Mouse (Mus musculus) hindbrain, embryonic 11.5 days (tissue): ENCODE measurements around the gene Wwox. TPM values are rescaled to one million over a fixed set of nuclear protein-coding genes. Genes with fewer than 3 reads are reported as not detected.

ENCODE experiments used
- ATAC-seq: fragments of 200-750 bp; cut with Nextera tagmentation; 2 replicates; pipeline ENCODE4 v1.8.0; 2017; ENCODE audit warnings: mild to moderate bottlenecking, moderate TSS enrichment, moderate library complexity; ENCODE audit not compliant: low FRiP score
- DNase-seq: peaks from one replicate; pipeline ENCODE4 v3.0.0-alpha.2; 2015; ENCODE audit warnings: low spot score
- H3K27ac ChIP-seq: fragments of 300-500 bp; sonication (generic); 2 replicates; pipeline ENCODE4 v1.5.1; 2014; ENCODE audit warnings: mild to moderate bottlenecking, low read depth, low read length
- H3K27me3 ChIP-seq: fragments of 300-500 bp; sonication (generic); 2 replicates; pipeline ENCODE4 v1.6.1; 2014; ENCODE audit warnings: mild to moderate bottlenecking, low read length, moderate library complexity, mixed read lengths; ENCODE audit not compliant: control insufficient read depth, insufficient read depth
- H3K36me3 ChIP-seq: fragments of 300-500 bp; sonication (generic); 2 replicates; pipeline ENCODE4 v1.6.1; 2014; ENCODE audit warnings: mild to moderate bottlenecking, low read length, moderate library complexity, mixed read lengths; ENCODE audit not compliant: control insufficient read depth, insufficient read depth
- H3K4me1 ChIP-seq: fragments of 300-500 bp; sonication (generic); replicated peaks from 2 replicates; pipeline ENCODE4 v1.6.1; 2014; ENCODE audit warnings: low read length, mixed read lengths; ENCODE audit not compliant: control insufficient read depth, insufficient read depth
- H3K4me2 ChIP-seq: fragments of 300-500 bp; sonication (generic); replicated peaks from 2 replicates; pipeline ENCODE4 v1.6.1; 2014; ENCODE audit warnings: mild to moderate bottlenecking, low read depth, low read length
- H3K4me3 ChIP-seq: fragments of 300-500 bp; sonication (generic); 2 replicates; pipeline ENCODE4 v1.5.1; 2014; ENCODE audit warnings: low read depth, low read length
- H3K9ac ChIP-seq: fragments of 300-500 bp; sonication (generic); 2 replicates; pipeline ENCODE4 v1.6.1; 2014; ENCODE audit warnings: low read depth, low read length
- H3K9me3 ChIP-seq: fragments of 300-500 bp; sonication (generic); 2 replicates; pipeline ENCODE4 v1.6.1; 2016; ENCODE audit warnings: low read length; ENCODE audit not compliant: control insufficient read depth
- WGBS: fragments of 180-500 bp; shearing (Covaris S2); extraction: QIAGEN DNeasy Blood & Tissue Kit; methylation state at CpG from one replicate; pipeline ENCODE4 v1.1.7; 2014; 5-methylcytosine and 5-hydroxymethylcytosine counted together
- polyA plus RNA-seq: library from polyadenylated mRNA; unstranded; fragments of >200 nt; fragmentation: Nextera tagmentation; extraction: Ambion mirVana; gene quantifications from 2 replicates; pipeline ENCODE4 v1.2.1, GENCODE M21; 2014

The Wwox gene
- polyA plus RNA-seq, 1 experiment from 2014 or later: 14.1 TPM

DNA sequence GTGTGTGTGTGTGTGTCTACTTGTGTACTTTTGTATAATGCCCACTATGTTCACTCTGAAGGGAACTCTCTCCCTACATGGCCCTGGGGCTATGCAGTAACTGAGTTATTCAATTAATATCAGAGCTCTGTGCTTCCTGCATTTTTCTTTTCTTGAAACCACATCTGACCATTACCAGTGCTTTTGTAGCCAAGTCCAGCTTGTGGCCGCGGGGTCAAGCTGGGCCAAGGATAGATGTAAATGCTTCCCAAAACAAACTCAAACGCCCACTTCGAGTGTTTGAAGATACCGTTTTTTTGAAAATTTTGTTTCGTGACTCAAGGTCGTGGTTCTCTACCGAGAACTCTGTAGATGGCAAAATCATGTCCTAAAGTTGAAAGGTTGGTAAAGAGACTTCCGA is 337.2 kb downstream of the Wwox start:
- H3K9ac ChIP-seq: no peak overlapping the region
- H3K27ac ChIP-seq: no peak overlapping the region
- no peaks in the 10 kb centered on the region for H3K9me3 ChIP-seq
- DNase-seq (no peak), ATAC-seq (no peak)
- no peak overlapping the region for H3K4me3 ChIP-seq
- no peaks in the 10 kb centered on the region for H3K27me3 ChIP-seq
- H3K4me2 ChIP-seq: no peak overlapping the region
- WGBS: 92% methylated on average over 9 of the region's 9 CpGs
- H3K4me1 ChIP-seq: no peaks in the 10 kb centered on the region
- H3K36me3 ChIP-seq: no peaks in the 10 kb centered on the region

DNA sequence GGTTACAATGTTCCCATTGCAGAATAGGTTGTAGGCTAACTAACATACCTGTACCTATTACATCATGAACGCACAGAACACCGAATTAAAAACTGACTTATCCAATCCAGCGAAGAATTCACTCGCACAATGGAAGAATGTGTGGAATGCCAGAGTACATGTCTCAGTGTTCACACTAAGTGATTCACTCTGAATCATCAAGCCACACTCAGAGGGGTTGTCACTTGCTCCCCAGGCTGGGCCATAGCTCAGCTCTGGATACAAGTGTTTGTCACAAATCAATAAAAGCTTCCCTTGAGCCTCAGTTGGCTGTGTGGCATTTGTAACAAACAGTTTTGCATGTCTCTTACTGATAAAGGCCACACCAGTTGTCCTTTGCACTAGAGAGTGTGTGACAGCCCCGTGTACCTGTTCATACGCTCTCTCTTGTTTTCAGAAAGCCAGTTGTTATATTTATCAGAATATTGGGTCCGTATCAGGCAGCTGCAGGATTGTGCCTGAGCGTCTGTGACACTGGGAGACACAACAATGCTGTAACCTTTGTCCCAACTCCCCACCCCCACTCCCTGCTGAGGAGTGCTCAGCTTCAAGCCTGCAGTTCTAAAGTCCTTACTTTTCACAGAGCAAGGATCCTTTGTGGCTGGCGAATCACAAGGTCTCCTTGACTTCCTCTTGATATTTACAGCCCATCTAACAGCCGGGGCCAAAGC is 338.0 kb downstream of the Wwox start:
- no peaks in the 10 kb centered on the region for H3K4me1 ChIP-seq
- no peaks in the 10 kb centered on the region for H3K9me3 ChIP-seq
- no peak overlapping the region for H3K4me3 ChIP-seq
- H3K27me3 ChIP-seq: no peaks in the 10 kb centered on the region
- no peak overlapping the region for H3K9ac ChIP-seq
- WGBS: 60% methylated on average over 10 of the region's 10 CpGs
- no peak overlapping the region for H3K4me2 ChIP-seq
- DNase-seq (no peak), ATAC-seq (no peak)
- no peak overlapping the region for H3K27ac ChIP-seq
- H3K36me3 ChIP-seq: no peaks in the 10 kb centered on the region

DNA sequence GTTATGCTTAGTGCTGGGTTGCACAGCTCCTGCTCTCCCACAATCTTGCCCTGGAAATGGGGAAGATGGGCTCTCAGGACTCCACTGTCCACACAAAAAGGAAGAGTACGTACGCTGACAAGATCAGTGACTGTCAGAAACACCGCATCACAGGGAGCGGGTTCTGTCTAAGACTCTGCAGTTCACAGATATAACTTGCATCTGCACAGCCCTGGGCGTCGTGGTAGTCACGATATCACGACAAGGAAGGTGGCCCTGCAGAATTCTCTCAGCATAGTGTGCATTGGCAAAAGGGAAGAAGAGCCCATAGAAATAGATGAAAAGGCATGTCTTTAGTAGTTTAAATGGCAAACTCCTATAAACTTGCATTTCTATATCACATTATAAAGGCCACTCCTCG is 339.5 kb downstream of the Wwox start:
- ATAC-seq (no peak), DNase-seq (no peak)
- Histone ChIP-seq H3K9me3 (no peaks in the 10 kb centered on the region), H3K27ac (no peak overlapping the region), H3K27me3 (no peaks in the 10 kb centered on the region), H3K36me3 (no peaks in the 10 kb centered on the region), H3K9ac (no peak overlapping the region), H3K4me2 (no peak overlapping the region), H3K4me1 (no peaks in the 10 kb centered on the region), H3K4me3 (no peak overlapping the region)
- WGBS: 89% methylated on average over 9 of the region's 9 CpGs

DNA sequence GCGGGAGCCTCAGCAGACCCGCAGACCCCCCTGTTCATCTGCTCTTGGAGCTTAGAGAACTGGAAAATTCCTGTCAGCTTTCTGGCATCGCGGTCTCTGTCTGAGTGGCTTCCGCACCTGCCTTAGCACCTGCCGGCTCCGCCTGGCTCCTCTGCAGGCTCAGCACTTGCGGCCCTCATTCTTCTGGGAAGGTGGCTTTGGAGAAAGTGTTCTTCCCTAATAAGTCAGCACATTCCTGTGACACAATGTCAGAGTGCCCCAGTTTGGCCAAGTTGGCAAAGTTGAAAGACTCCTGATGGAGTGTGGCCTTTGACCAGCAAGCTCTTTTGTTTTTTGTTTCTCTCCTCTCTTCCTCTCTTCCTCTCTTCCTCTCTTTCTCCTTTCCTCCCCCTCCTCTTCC is 343.9 kb downstream of the Wwox start:
- no peaks in the 10 kb centered on the region for H3K4me1 ChIP-seq
- 88% methylated on average over 8 of the region's 8 CpGs for WGBS
- H3K4me3 ChIP-seq: no peak overlapping the region
- no peak overlapping the region for H3K4me2 ChIP-seq
- no peak overlapping the region for H3K9ac ChIP-seq
- H3K9me3 ChIP-seq: no peaks in the 10 kb centered on the region
- DNase-seq (no peak), ATAC-seq (no peak)
- no peaks in the 10 kb centered on the region for H3K27me3 ChIP-seq
- H3K36me3 ChIP-seq: no peaks in the 10 kb centered on the region
- H3K27ac ChIP-seq: no peak overlapping the region

DNA sequence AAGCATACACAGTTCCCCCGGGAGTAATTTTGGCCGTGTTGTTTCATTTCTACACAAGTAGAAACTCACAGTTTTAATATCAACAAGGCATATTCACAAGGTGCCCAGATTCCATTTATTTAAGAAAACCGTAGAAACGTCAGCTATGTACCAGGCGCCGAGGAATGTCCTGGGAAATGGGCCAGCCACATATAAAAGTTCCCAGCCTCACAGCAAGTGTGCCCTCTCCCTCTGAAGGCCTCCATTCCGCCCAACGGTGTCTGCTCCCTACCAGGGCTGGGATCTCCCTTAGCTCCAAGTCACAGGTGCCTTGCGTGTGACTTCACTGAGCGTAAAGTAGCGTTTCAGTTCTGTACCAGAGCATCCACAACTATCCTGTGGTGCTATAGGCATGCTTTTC is 346.4 kb downstream of the Wwox start:
- 93% methylated on average over 11 of the region's 11 CpGs for WGBS

DNA sequence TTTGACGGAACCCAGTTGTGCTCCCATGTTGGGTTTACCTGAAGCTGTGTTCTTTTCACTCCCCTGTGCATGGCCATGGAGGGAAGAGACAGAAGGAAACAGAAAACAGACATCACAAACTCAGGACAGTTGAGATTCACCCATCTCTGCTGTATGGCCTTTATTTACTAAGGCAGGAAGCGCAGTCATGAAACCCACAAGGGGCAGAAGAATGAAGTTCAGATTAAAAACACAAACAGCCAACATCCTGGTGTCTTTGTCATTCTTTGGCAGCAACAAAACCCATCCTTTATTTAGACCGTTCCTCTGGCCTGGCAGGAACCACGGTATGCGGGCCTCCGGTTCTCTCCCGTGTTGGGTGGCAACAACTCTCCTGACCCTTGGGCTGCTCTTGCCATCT is 350.2 kb downstream of the Wwox start:
- Histone ChIP-seq H3K9me3 (no peaks in the 10 kb centered on the region), H3K9ac (no peak overlapping the region), H3K27ac (no peak overlapping the region), H3K36me3 (no peaks in the 10 kb centered on the region), H3K4me2 (no peak overlapping the region), H3K4me3 (no peak overlapping the region), H3K27me3 (no peaks in the 10 kb centered on the region), H3K4me1 (no peaks in the 10 kb centered on the region)
- no peak for ATAC-seq
- 92% methylated on average over 7 of the region's 7 CpGs for WGBS
- DNase-seq: no peak

More for the DNA sequence above, 346.4 kb downstream of the Wwox start:
- DNase-seq: no peak
- no peak overlapping the region for H3K4me2 ChIP-seq
- H3K27ac ChIP-seq: no peak overlapping the region
- no peaks in the 10 kb centered on the region for H3K9me3 ChIP-seq
- no peak overlapping the region for H3K9ac ChIP-seq
- ATAC-seq: no peak
- no peak overlapping the region for H3K4me3 ChIP-seq
- no peaks in the 10 kb centered on the region for H3K4me1 ChIP-seq
- H3K27me3 ChIP-seq: no peaks in the 10 kb centered on the region
- H3K36me3 ChIP-seq: no peaks in the 10 kb centered on the region

DNA sequence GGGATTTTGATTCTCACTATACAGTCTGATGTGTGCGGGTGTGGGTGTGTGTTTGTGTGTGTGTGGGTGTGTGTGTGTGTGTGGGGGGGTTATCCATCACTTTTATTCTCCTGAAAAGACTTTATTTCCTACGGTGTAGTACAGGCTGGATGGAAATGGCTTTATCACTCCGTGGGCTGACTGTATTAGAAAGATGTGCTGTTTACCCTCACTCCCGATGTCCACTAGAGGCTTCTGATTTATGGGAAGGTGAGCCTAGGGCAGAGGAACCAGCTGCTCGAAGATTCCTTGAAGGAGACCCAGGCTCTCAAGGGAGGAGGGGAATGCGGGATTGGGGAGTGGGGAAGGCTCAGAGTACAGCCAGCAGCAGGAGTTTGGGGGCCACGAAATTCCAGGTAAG is 351.3 kb downstream of the Wwox start:
- no peak overlapping the region for H3K9ac ChIP-seq
- ATAC-seq (no peak), DNase-seq (no peak)
- H3K27me3 ChIP-seq: no peaks in the 10 kb centered on the region
- H3K27ac ChIP-seq: no peak overlapping the region
- no peaks in the 10 kb centered on the region for H3K4me1 ChIP-seq
- no peak overlapping the region for H3K4me2 ChIP-seq
- whole genome bisulfite sequencing: 84% methylated on average over 7 of the region's 7 CpGs
- no peaks in the 10 kb centered on the region for H3K36me3 ChIP-seq
- no peaks in the 10 kb centered on the region for H3K9me3 ChIP-seq
- H3K4me3 ChIP-seq: no peak overlapping the region

DNA sequence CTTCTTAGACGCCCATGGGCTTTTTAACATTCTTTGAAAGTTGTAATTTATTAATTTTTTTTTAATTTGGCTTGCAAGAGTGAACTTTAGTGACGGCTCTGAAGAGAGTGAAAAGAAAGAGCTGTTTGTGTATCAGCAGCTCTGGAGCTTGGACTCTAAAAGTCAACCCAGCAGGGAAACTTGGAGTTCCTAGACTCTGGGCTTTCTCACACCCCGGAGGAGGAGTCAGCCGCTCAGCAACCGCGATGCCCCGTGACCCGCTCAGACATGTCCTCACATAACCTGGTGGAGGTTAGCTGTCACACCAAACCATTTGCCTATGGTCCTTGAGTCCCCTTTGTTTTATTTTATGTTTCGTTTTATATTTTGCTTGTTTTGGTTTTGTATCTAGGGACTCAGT is 354.2 kb downstream of the Wwox start:
- Histone ChIP-seq H3K4me1 (no peaks in the 10 kb centered on the region), H3K27ac (no peak overlapping the region), H3K4me2 (no peak overlapping the region), H3K9ac (no peak overlapping the region), H3K9me3 (no peaks in the 10 kb centered on the region), H3K4me3 (no peak overlapping the region), H3K36me3 (no peaks in the 10 kb centered on the region), H3K27me3 (no peaks in the 10 kb centered on the region)
- DNase-seq (no peak), ATAC-seq (no peak)
- 83% methylated on average over 9 of the region's 9 CpGs for WGBS

DNA sequence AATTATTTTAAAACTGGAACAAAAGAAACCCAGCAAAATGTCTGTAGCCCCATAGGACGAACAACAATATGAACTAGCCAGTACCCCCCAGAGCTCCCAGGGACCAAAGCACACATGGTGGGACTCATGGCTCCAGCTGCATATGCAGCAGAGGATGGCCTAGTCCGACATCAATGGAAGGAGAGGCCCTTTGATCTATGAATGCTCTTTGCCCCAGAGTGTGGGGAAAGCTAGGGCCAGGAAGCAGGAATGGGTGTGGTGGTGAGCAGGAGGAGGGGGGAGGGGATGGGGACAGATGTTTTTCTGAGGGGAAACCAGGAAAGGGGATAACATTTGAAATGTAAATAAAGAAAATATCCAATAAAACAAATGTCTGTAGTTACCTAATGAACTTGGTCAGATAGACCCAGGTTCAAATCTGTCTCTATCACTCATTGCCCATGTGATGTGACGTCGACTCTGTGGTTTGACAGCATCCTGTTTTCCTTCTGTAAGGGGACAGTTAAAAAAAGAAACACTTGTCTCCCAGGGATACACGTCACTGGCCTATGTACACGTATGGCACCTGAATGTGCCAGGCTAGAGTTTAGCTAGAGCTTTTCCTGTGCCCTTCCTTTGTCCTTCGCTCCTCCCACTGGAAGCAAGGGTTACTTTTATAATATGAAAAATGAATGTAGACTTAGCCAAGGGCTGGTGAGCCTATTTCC is 362.1 kb downstream of the Wwox start:
- Histone ChIP-seq H3K27me3 (no peaks in the 10 kb centered on the region), H3K27ac (no peak overlapping the region), H3K4me3 (no peak overlapping the region), H3K4me2 (no peak overlapping the region), H3K36me3 (no peaks in the 10 kb centered on the region), H3K4me1 (no peaks in the 10 kb centered on the region), H3K9me3 (no peaks in the 10 kb centered on the region), H3K9ac (no peak overlapping the region)
- DNase-seq (no peak), ATAC-seq (no peak)
- WGBS: 64% methylated on average over 7 of the region's 7 CpGs
